Mouse (Mus musculus) stomach, postnatal 0 days (tissue): Measurements from ENCODE around the gene Raf1. TPM values are rescaled to one million over a fixed set of nuclear protein-coding genes. Genes with fewer than 3 reads are reported as not detected.

Experiments
- ATAC-seq: fragments of 200-750 bp; cut with Nextera tagmentation; 2 replicates; pipeline ENCODE4 v1.8.0; 2017; ENCODE audit not compliant: low FRiP score, low TSS enrichment
- DNase-seq: peaks from one replicate; pipeline ENCODE4 v3.0.0-alpha.2; 2016; ENCODE audit warnings: low spot score
- H3K27ac ChIP-seq: fragments of 300-500 bp; sonication (generic); replicated peaks from 2 replicates; pipeline ENCODE4 v1.5.1; 2014; ENCODE audit warnings: mild to moderate bottlenecking, control low read depth
- H3K27me3 ChIP-seq: fragments of 300-500 bp; sonication (generic); 2 replicates; pipeline ENCODE4 v1.6.1; 2014; ENCODE audit warnings: low read length; ENCODE audit not compliant: control insufficient read depth, insufficient read depth
- H3K36me3 ChIP-seq: fragments of 300-500 bp; sonication (generic); 2 replicates; pipeline ENCODE4 v1.6.1; 2014; ENCODE audit warnings: low read length, mixed read lengths; ENCODE audit not compliant: control insufficient read depth, insufficient read depth
- H3K4me1 ChIP-seq: fragments of 300-500 bp; sonication (generic); replicated peaks from 2 replicates; pipeline ENCODE4 v1.6.1; 2014; ENCODE audit warnings: antibody characterized with exemption; ENCODE audit not compliant: control insufficient read depth, insufficient read depth
- H3K4me2 ChIP-seq: fragments of 300-500 bp; sonication (generic); replicated peaks from 2 replicates; pipeline ENCODE4 v1.6.1; 2014; ENCODE audit warnings: low read depth, mild to moderate bottlenecking, control low read depth, moderate library complexity
- H3K4me3 ChIP-seq: fragments of 300-500 bp; sonication (generic); 2 replicates; pipeline ENCODE4 v1.5.1; 2014; ENCODE audit warnings: low read depth, low read length, control low read depth
- H3K9ac ChIP-seq: fragments of 300-500 bp; sonication (generic); 2 replicates; pipeline ENCODE4 v1.6.1; 2014; ENCODE audit warnings: mild to moderate bottlenecking, low read length, control low read depth, mixed read lengths
- H3K9me3 ChIP-seq: fragments of 300-500 bp; sonication (generic); 2 replicates; pipeline ENCODE4 v1.6.1; 2016; ENCODE audit warnings: low read length; ENCODE audit not compliant: control insufficient read depth
- CTCF ChIP-seq: IDR thresholded peaks from 2 replicates; pipeline ENCODE4 v1.5.1; 2016; ENCODE audit warnings: antibody characterized with exemption, low read depth, mild to moderate bottlenecking, moderate library complexity
- EP300 ChIP-seq: optimal IDR thresholded peaks from 2 replicates; pipeline ENCODE3; 2016; ENCODE audit warnings: antibody characterized with exemption
- WGBS: fragments of 180-500 bp; shearing (Covaris S2); extraction: QIAGEN DNeasy Blood & Tissue Kit; methylation state at CpG from one replicate; pipeline ENCODE4 v1.1.7; 2014; 5-methylcytosine and 5-hydroxymethylcytosine counted together
- polyA plus RNA-seq: library from polyadenylated mRNA; unstranded; fragments of >200 nt; fragmentation: Nextera tagmentation; extraction: Ambion mirVana; gene quantifications from 2 replicates; pipeline ENCODE4 v1.2.1, GENCODE M21; 2015

Raf1 gene
- polyA plus RNA-seq, 1 experiment from 2014 or later: 67.1 TPM

- ATAC-seq: peak; percentile 91
- peak; percentile 62 for DNase-seq
- Histone ChIP-seq H3K27ac (peak within 1 kb of the TSS; percentile 70; the same call in 1 of the 2 replicates), H3K27me3 (no peaks in the 10 kb centered on the region), H3K4me1 (no peaks in the 10 kb centered on the region), H3K9ac (0 out of 2 replicates have a peak within 1 kb of the TSS, but pooled peaks have one; percentile 18), H3K4me3 (peak within 1 kb of the TSS; percentile 18), H3K9me3 (no peaks in the 10 kb centered on the region), H3K36me3 (no peaks in the 10 kb centered on the region), H3K4me2 (peak within 1 kb of the TSS; percentile 32; the same call in 1 of the 2 replicates)
- TF ChIP-seq CTCF (peak; percentile 21; the same call in 1 of the 2 replicates), EP300 (no peak)
- WGBS: 40% methylated on average over 5 of the region's 5 CpGs
Observed at GRCm38 (mm10) chr6:115592458-115592857, 84.0 kb downstream of the Raf1 start, which contains the start of gene Mkrn2os. TSS of gene Mkrn2os (minus strand) at chr6:115592576.

DNA sequence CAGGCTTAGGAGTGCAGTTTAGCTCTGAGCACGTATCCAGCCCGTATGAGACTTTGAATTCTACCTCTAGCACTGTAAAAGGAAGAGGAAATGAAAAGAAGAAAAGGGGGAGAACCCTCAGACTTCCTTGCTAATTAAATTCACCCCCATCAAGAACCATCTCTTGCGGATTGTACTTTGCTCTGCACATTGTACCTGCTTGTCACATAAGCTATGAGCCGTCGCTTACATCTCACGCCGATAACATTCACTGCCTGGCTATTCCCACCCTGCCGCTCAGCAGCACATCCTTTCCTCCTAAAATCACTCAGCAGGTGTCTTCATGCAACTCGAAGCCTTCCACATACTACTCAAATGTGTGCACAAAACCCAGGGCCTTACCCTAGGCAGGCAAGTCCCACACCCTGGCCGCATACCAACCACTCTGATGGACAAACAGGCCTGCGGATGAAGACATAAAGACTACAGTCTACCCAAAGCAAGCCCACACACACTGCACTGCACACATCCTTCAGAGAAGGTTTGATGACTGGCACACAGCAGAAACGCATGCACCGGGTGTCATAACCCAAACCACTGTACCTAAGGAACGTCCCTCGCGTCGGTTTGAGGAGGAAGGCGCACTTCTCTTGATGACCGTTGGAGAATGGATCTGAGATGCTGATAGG is 84.6 kb downstream of the Raf1 start:
- H3K27me3 ChIP-seq: no peaks in the 10 kb centered on the region
- H3K4me1 ChIP-seq: no peaks in the 10 kb centered on the region
- peak overlapping the region; percentile 70; the same call in 1 of the 2 replicates for H3K27ac ChIP-seq
- ATAC-seq (peak; percentile 48), DNase-seq (peak; percentile 29)
- peak overlapping the region; percentile 18 for H3K4me3 ChIP-seq
- no peaks in the 10 kb centered on the region for H3K36me3 ChIP-seq
- H3K9me3 ChIP-seq: no peaks in the 10 kb centered on the region
- TF ChIP-seq EP300 (no peak), CTCF (no peak)
- H3K4me2 ChIP-seq: peak overlapping the region; percentile 32; the same call in 1 of the 2 replicates
- H3K9ac ChIP-seq: 0 out of 2 replicates have a peak overlapping the region, but pooled peaks have one; percentile 18
- WGBS: 68% methylated on average over 19 of the region's 19 CpGs

DNA sequence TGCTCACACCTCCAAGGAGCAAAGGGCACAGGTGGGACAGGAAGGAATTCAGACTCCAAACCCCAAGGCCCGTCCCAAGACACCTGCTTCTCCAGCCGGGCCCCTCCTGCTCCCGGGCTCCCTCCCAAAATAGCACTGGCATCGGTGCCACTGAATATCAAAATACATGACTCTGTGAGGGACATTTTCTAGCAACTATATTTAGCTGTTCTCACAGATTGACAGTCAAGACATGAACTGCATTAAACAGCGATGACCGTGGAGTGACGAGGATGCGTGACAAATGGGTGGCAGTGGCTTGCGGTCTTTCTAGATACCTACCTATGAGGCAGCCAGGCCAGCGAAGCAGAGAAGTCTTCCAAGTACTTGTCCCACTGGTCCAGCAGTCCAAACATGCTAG is 90.1 kb downstream of the Raf1 start:
- Histone ChIP-seq H3K36me3 (no peaks in the 10 kb centered on the region), H3K9me3 (no peaks in the 10 kb centered on the region), H3K27ac (no peak overlapping the region), H3K4me2 (no peak overlapping the region), H3K27me3 (no peaks in the 10 kb centered on the region), H3K9ac (no peak overlapping the region), H3K4me1 (no peaks in the 10 kb centered on the region), H3K4me3 (no peak overlapping the region)
- DNase-seq: no peak
- no peak for ATAC-seq
- no peak for TF ChIP-seq EP300
- 82% methylated on average over 10 of the region's 10 CpGs for WGBS

DNA sequence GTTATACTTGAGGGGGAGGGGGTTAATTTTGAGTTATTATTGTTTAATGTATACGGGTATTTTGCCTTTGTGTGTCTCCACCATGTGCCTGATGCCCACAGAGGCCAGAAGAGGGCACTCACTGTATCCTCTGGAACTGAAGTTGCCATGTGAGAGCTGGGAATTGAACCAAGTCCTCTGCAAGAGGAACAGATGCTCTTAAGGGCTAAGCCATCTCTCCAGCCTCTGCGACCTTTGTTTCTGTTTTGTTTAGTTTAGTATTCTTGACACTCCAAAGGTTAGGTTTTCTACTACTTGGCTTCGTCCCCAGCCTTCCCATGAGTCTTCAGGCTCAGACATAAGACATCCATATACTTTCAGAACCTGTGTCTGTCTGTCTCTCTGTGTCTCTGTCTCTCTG is 92.3 kb downstream of the Raf1 start:
- DNase-seq (no peak), ATAC-seq (no peak)
- H3K27me3 ChIP-seq: no peaks in the 10 kb centered on the region
- no peak overlapping the region for H3K27ac ChIP-seq
- H3K9me3 ChIP-seq: no peaks in the 10 kb centered on the region
- no peak overlapping the region for H3K9ac ChIP-seq
- H3K4me2 ChIP-seq: no peak overlapping the region
- H3K36me3 ChIP-seq: no peaks in the 10 kb centered on the region
- TF ChIP-seq EP300 (no peak), CTCF (peak; percentile 31; the same call in 1 of the 2 replicates)
- 72% methylated on average over 3 of the region's 3 CpGs for WGBS
- H3K4me3 ChIP-seq: no peak overlapping the region
- no peaks in the 10 kb centered on the region for H3K4me1 ChIP-seq

DNA sequence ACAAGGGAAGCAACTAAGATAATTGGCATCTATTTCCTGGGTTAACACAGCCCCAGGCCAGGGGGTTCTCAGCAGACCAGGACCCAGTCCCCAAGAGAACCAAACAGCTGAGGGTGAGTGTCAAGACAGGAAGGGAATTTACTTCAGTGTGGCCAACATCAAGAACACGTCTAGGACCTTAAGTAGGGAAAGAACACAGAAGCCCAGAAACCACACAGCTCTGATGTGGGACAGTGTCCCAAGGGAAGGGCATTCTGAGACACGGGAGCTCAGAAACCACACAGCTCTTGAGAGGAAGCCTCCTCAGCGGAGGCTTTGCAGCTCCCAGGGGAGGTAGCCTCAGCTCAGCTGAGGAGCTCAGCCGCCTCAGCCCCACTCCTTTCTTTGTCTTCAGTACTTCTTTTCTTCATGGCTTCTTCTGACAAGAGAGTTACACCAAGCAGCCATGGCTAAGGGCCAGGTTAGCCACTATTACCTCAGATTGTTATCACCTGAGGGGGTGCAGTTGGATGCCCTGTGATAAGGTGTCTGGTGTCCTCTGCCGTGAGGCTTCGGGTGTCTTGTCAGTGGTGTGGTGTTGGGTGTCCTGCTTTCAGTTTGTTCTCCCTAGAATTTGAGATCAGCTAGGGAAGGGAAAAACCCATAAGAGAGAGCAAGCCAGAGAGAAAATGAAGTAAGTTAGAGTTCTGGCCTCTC is 92.9 kb downstream of the Raf1 start:
- no peak for DNase-seq
- WGBS: 73% methylated on average over 6 of the region's 6 CpGs

More for the DNA sequence above, 92.9 kb downstream of the Raf1 start:
- Histone ChIP-seq H3K9ac (no peak overlapping the region), H3K27me3 (no peaks in the 10 kb centered on the region), H3K27ac (no peak overlapping the region), H3K4me2 (no peak overlapping the region), H3K36me3 (0 out of 2 replicates have a peak, but pooled peaks cover 1% of the 10 kb centered on the region), H3K4me3 (no peak overlapping the region), H3K4me1 (no peaks in the 10 kb centered on the region), H3K9me3 (no peaks in the 10 kb centered on the region)
- ATAC-seq: no peak
- no peak for TF ChIP-seq CTCF
- no peak for TF ChIP-seq EP300
